Mouse (Mus musculus) G1E (cell line): ENCODE measurements around the gene Znrf1.

Source experiments
- CTCF ChIP-seq: IDR thresholded peaks from 2 replicates; pipeline ENCODE4 v1.5.1; 2012; ENCODE audit warnings: low read depth, low read length, inconsistent platforms, mixed read lengths
- GATA1 ChIP-seq: IDR thresholded peaks from 2 replicates; pipeline ENCODE4 v1.6.1; 2012; ENCODE audit warnings: borderline replicate concordance, low read length, inconsistent platforms, mixed read lengths
- GATA2 ChIP-seq: IDR thresholded peaks from 2 replicates; pipeline ENCODE4 v1.6.1; 2012; ENCODE audit warnings: low read depth, low read length, inconsistent platforms, borderline replicate concordance
- POLR2AphosphoS5 ChIP-seq: IDR thresholded peaks from 2 replicates; pipeline ENCODE4 v1.6.1; 2012; ENCODE audit warnings: low read depth, low read length, inconsistent platforms; ENCODE audit not compliant: insufficient replicate concordance
- TAL1 ChIP-seq: conservative IDR thresholded peaks from 2 replicates; pipeline ENCODE4 v1.6.1; 2012; ENCODE audit warnings: low read depth, low read length, inconsistent platforms, mixed read lengths

DNA sequence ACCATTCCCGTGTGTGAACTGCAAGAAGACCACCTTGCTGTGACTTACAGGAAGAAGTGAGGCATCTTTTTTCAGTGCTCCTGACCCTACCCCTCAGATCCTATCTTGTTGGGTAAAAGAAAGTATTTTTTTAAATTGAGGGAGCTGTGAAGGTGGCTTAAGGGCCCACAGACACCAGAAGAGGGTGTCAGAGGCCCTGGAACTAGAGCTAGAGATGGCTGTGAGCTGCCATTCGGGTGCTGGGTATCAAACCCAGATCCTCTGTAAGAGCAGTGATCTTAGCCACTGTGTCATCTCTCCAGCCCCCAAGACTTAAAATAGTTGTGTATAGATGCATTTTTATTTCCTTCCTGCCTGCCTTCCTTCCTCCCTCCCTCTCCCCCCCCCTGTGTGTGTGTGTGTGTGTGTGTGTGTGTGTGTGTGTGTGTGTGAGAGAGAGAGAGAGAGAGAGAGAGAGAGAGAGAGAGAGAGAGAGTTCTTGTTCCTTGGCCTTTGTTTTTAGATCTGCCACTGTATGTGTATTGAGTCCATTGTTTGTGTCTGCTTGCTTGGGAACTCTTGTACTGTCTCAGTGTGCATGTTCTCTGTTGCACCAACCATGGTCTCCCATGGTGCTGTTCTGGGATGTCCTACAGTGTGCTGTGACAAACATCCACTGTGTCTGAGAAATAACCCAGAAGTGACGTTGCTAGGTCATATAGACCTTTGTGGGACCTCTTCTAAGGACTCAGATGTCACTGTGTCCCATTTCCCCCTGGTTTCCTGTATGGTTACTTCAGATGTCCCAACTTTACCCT lies 58.3 kb downstream of the Znrf1 start:
- TF ChIP-seq CTCF, result no peak
- no peak for TF ChIP-seq GATA1
- no peak for TF ChIP-seq TAL1
- TF ChIP-seq POLR2AphosphoS5, result no peak
- TF ChIP-seq GATA2, result no peak
